Mouse (Mus musculus) bone marrow macrophage, adult 2 months (primary cell): ENCODE data around the gene Magea1. TPM values are rescaled to one million over a fixed set of nuclear protein-coding genes. Genes with fewer than 3 reads are reported as not detected.
"Not testable (repeated sequence)": the region's sequence is repeated elsewhere in the genome, so short reads cannot be mapped to it uniquely, and the experiment has no call there.

ENCODE experiments used
- H3K27ac ChIP-seq: 2 replicates; pipeline ENCODE4 v1.5.1; 2012; ENCODE audit warnings: low read depth, low read length; ENCODE audit not compliant: insufficient read depth
- H3K4me1 ChIP-seq: 2 replicates; pipeline ENCODE4 v1.6.1; 2012; ENCODE audit warnings: low read length; ENCODE audit not compliant: control insufficient read depth, insufficient read depth
- H3K4me3 ChIP-seq: 2 replicates; pipeline ENCODE4 v1.5.1; 2012; ENCODE audit warnings: mild to moderate bottlenecking, low read length, moderate library complexity; ENCODE audit not compliant: insufficient read depth
- CTCF ChIP-seq: IDR thresholded peaks from 2 replicates; pipeline ENCODE4 v1.5.1; 2012; ENCODE audit warnings: low read depth, mild to moderate bottlenecking, low read length, moderate library complexity
- POLR2A ChIP-seq: IDR thresholded peaks from 2 replicates; pipeline ENCODE4 v1.6.1; 2012; ENCODE audit warnings: mild to moderate bottlenecking, low read depth, low read length, borderline replicate concordance
- polyA plus RNA-seq: library from polyadenylated mRNA; stranded (reverse); fragments of >200 nt; gene quantifications from 2 replicates; pipeline ENCODE4 v1.2.4, GENCODE M21; 2012; ENCODE audit not compliant: missing spikeins, insufficient read depth, insufficient read length

Gene Magea1
- not detected in 2 replicates for polyA plus RNA-seq

- H3K4me1 ChIP-seq, H3K27ac ChIP-seq, H3K4me3 ChIP-seq: not testable (repeated sequence)
Observed at GRCm38 (mm10) chrX:155089693-155090092, at the start of gene Magea1. Gene Magea1 (minus strand): TSS chrX:155089793.

- not testable (repeated sequence) for H3K4me3 ChIP-seq, H3K27ac ChIP-seq, H3K4me1 ChIP-seq
Observed at GRCm38 (mm10) chrX:155128312-155128711, 38.7 kb upstream of the Magea1 start, which contains the start of gene Cldn34b2. Gene Cldn34b2 (minus strand): TSS chrX:155128412.

- TF ChIP-seq POLR2A (no peak), CTCF (no peak)
- H3K27ac ChIP-seq: no peak overlapping the region
- no peak overlapping the region for H3K4me3 ChIP-seq
- no peaks in the 10 kb centered on the region for H3K4me1 ChIP-seq
Observed at GRCm38 (mm10) chrX:155098024-155098423, 8.4 kb upstream of the Magea1 start.

GRCm38 (mm10) chrX:155093566-155093965, 4.0 kb upstream of the Magea1 start, which contains the start of gene Magea2:
Gene Magea2 (minus strand): TSS chrX:155093666.
- H3K4me1 ChIP-seq, H3K4me3 ChIP-seq, H3K27ac ChIP-seq: not testable (repeated sequence)

GRCm38 (mm10) chrX:155063045-155063444, 26.5 kb downstream of the Magea1 start, which contains the start of gene Magea5:
Gene Magea5 (minus strand): TSS chrX:155063145.
- not testable (repeated sequence) for H3K27ac ChIP-seq, H3K4me3 ChIP-seq, H3K4me1 ChIP-seq

Other genes with a start within 250 kb of the Magea1 start
- not detected in 2 replicates for gene Cldn34b1, start 199.5 kb downstream of the Magea1 start, polyA plus RNA-seq
- gene Magea6, start 153.8 kb downstream of the Magea1 start, polyA plus RNA-seq: not detected in 2 replicates
- gene Magea3, start 140.3 kb downstream of the Magea1 start, polyA plus RNA-seq: not detected in 2 replicates
- not detected in 2 replicates for gene Magea8, start 93.9 kb downstream of the Magea1 start, polyA plus RNA-seq
- not detected in 2 replicates for gene Magea5, start 26.6 kb downstream of the Magea1 start, polyA plus RNA-seq
- not detected in 2 replicates for gene Magea2, start 3.9 kb upstream of the Magea1 start, polyA plus RNA-seq
- not detected in 2 replicates for gene Cldn34b2, start 38.6 kb upstream of the Magea1 start, polyA plus RNA-seq
- 665 and 747 TPM in 2 replicates for gene Sat1, start 126.7 kb upstream of the Magea1 start, polyA plus RNA-seq
- 34.9 and 37.1 TPM in 2 replicates for gene Acot9, start 172.7 kb upstream of the Magea1 start, polyA plus RNA-seq